Mouse (Mus musculus) limb, embryonic 10.5 days (tissue): ENCODE data around the gene Grm2. TPM values are rescaled to one million over a fixed set of nuclear protein-coding genes. Genes with fewer than 3 reads are reported as not detected.
"Not testable (repeated sequence)": the region's sequence is repeated elsewhere in the genome, so short reads cannot be mapped to it uniquely, and the experiment has no call there.

Experiments
- DNase-seq: peaks from one replicate; pipeline ENCODE4 v3.0.0-alpha.2; 2017; ENCODE audit warnings: low spot score
- H3K27ac ChIP-seq: fragments of 300-500 bp; sonication (generic); 2 replicates; pipeline ENCODE4 v1.5.1; 2016; ENCODE audit warnings: mild to moderate bottlenecking
- H3K27me3 ChIP-seq: fragments of 300-500 bp; sonication (generic); 2 replicates; pipeline ENCODE4 v1.6.1; 2016; ENCODE audit warnings: low read depth, mild to moderate bottlenecking; ENCODE audit not compliant: poor library complexity, severe bottlenecking
- H3K36me3 ChIP-seq: fragments of 300-500 bp; sonication (generic); 2 replicates; pipeline ENCODE4 v1.6.1; 2016; ENCODE audit warnings: mild to moderate bottlenecking, moderate library complexity
- H3K4me1 ChIP-seq: fragments of 300-500 bp; sonication (generic); 2 replicates; pipeline ENCODE4 v1.6.1; 2016
- H3K4me3 ChIP-seq: fragments of 300-500 bp; sonication (generic); 2 replicates; pipeline ENCODE4 v1.5.1; 2016; ENCODE audit warnings: mild to moderate bottlenecking, moderate library complexity
- H3K9me3 ChIP-seq: fragments of 300-500 bp; sonication (generic); replicated peaks from 2 replicates; pipeline ENCODE4 v1.6.1; 2016; ENCODE audit warnings: mild to moderate bottlenecking
- WGBS: fragments of 180-500 bp; shearing (Covaris S2); methylation state at CpG from one replicate; pipeline ENCODE4 v1.1.7; 2016; 5-methylcytosine and 5-hydroxymethylcytosine counted together
- polyA plus RNA-seq: library from polyadenylated mRNA; unstranded; fragments of >200 nt; fragmentation: Nextera tagmentation; extraction: Ambion mirVana; gene quantifications from 2 replicates; pipeline ENCODE4 v1.2.1, GENCODE M21; 2016

Grm2 gene
- polyA plus RNA-seq, 1 experiment from 2014 or later = not detected

- H3K27ac ChIP-seq, H3K4me1 ChIP-seq, H3K36me3 ChIP-seq, H3K27me3 ChIP-seq, H3K4me3 ChIP-seq, DNase-seq, H3K9me3 ChIP-seq: not testable (repeated sequence)
- WGBS = 31% methylated on average over 4 of the region's 4 CpGs
These were observed 60.5 kb downstream of the Grm2 start for GRCm38 (mm10) chr9:106595402-106595801.

Other genes with a start within 250 kb of the Grm2 start
- 1,033 and 1,267 TPM in 2 replicates for gene Rpl29, start 226.6 kb downstream of the Grm2 start, polyA plus RNA-seq
- 49.4 and 52.8 TPM in 2 replicates for gene Acy1, start 217.8 kb downstream of the Grm2 start, polyA plus RNA-seq
- 5.9 and 7.6 TPM in 2 replicates for gene Abhd14b, start 208.6 kb downstream of the Grm2 start, polyA plus RNA-seq
- gene Abhd14a, start 208.4 kb downstream of the Grm2 start, polyA plus RNA-seq = 45.0 and 46.9 TPM in 2 replicates
- gene Pcbp4, start 202.8 kb downstream of the Grm2 start, polyA plus RNA-seq = 275 and 316 TPM in 2 replicates
- gene Gpr62, start 190.1 kb downstream of the Grm2 start, polyA plus RNA-seq = 0.16 and 0.59 TPM in 2 replicates
- gene Rrp9, start 180.1 kb downstream of the Grm2 start, polyA plus RNA-seq = 81.6 and 110 TPM in 2 replicates
- gene Parp3, start 179.1 kb downstream of the Grm2 start, polyA plus RNA-seq = 1.9 and 2.3 TPM in 2 replicates
- gene Iqcf1, start 156.1 kb downstream of the Grm2 start, polyA plus RNA-seq = not detected in 2 replicates
- gene Iqcf5, start 141.5 kb downstream of the Grm2 start, polyA plus RNA-seq = not detected in 2 replicates
- not detected in 2 replicates for gene Iqcf3, start 94.5 kb downstream of the Grm2 start, polyA plus RNA-seq
- not detected in 2 replicates for gene Iqcf4, start 85.1 kb downstream of the Grm2 start, polyA plus RNA-seq
- not detected in 2 replicates for gene Iqcf6, start 29.5 kb downstream of the Grm2 start, polyA plus RNA-seq
- gene Tex264, start 29.8 kb upstream of the Grm2 start, polyA plus RNA-seq = 22.9 and 32.1 TPM in 2 replicates
- 11.0 and 12.6 TPM in 2 replicates for gene Rad54l2, start 133.1 kb upstream of the Grm2 start, polyA plus RNA-seq
- gene Dcaf1, start 165.8 kb upstream of the Grm2 start, polyA plus RNA-seq = 29.4 and 34.1 TPM in 2 replicates
- 17.9 and 20.4 TPM in 2 replicates for gene Rbm15b, start 231.3 kb upstream of the Grm2 start, polyA plus RNA-seq
- gene Manf, start 235.9 kb upstream of the Grm2 start, polyA plus RNA-seq = 290 and 342 TPM in 2 replicates